8 mouse cellular contexts compared by ENCODE assay signal in genomic region chr15:89522566-89523282, GRCm38 (mm10). TPM values are rescaled to one million over a fixed set of nuclear protein-coding genes. Genes with fewer than 3 reads are reported as not detected.
A peak's percentile ranks its signal among the peaks of the same experiment; 100 is the strongest.
DNase-seq lines count a peak whose midpoint lies in the region; ATAC-seq lines count a peak whose summit lies in the region.

No protein-coding gene starts in this region.

- peaks cover 34% of the 10 kb centered on the region for H3K27me3 ChIP-seq in kidney, embryonic 14.5 days (ENCODE audit: control insufficient read depth, insufficient read depth, low read length)
- peaks cover 11% of the 10 kb centered on the region for H3K27me3 ChIP-seq in forebrain, embryonic 15.5 days
- peaks cover 49% of the 10 kb centered on the region for H3K27me3 ChIP-seq in midbrain, embryonic 12.5 days

- H3K9me3 ChIP-seq in kidney, embryonic 14.5 days (ENCODE audit: control insufficient read depth, low read length), result no peaks in the 10 kb centered on the region
- no peaks in the 10 kb centered on the region for H3K9me3 ChIP-seq in forebrain, embryonic 15.5 days
- H3K9me3 ChIP-seq in midbrain, embryonic 12.5 days, result no peaks in the 10 kb centered on the region

- H3K36me3 ChIP-seq in kidney, embryonic 14.5 days (ENCODE audit: control insufficient read depth, insufficient read depth, low read length), result no peaks in the 10 kb centered on the region; the same call in 1 of the 2 replicates
- H3K36me3 ChIP-seq in forebrain, embryonic 15.5 days, result no peaks in the 10 kb centered on the region
- H3K36me3 ChIP-seq in midbrain, embryonic 12.5 days, result no peaks in the 10 kb centered on the region

- H3K9ac ChIP-seq in kidney, embryonic 14.5 days (ENCODE audit: low read depth, low read length), result no peak overlapping the region
- H3K9ac ChIP-seq in forebrain, embryonic 15.5 days (replicated peaks), result no peak overlapping the region
- no peak overlapping the region for H3K9ac ChIP-seq in midbrain, embryonic 12.5 days (replicated peaks)

- ATAC-seq in kidney, embryonic 14.5 days (ENCODE audit: low FRiP score, low TSS enrichment), result no peak
- ATAC-seq in forebrain, embryonic 15.5 days (replicated peaks), result 0 out of 2 replicates have a peak, but pooled peaks have one; percentile 2
- ATAC-seq in midbrain, embryonic 12.5 days (ENCODE audit: low FRiP score, low read depth), result 0 out of 2 replicates have a peak, but pooled peaks have one; percentile 9
- no peak for ATAC-seq in activated CD4-positive, CD25-positive, alpha-beta regulatory T cell, adult 4 months

- 88% methylated on average over 10 of the region's 10 CpGs for WGBS in kidney, embryonic 14.5 days
- WGBS in forebrain, embryonic 15.5 days, result 87% methylated on average over 10 of the region's 10 CpGs
- 85% methylated on average over 10 of the region's 10 CpGs for WGBS in midbrain, embryonic 12.5 days

- H3K4me1 ChIP-seq in kidney, embryonic 14.5 days (ENCODE audit: control insufficient read depth, insufficient read depth, low read length), result no peaks in the 10 kb centered on the region
- peaks cover 14% of the 10 kb centered on the region for H3K4me1 ChIP-seq in forebrain, embryonic 15.5 days
- peaks cover 15% of the 10 kb centered on the region for H3K4me1 ChIP-seq in midbrain, embryonic 12.5 days

- H3K4me2 ChIP-seq in kidney, embryonic 14.5 days (replicated peaks; ENCODE audit: low read depth, low read length), result peak overlapping the region; percentile 94; the same call in 1 of the 2 replicates
- peak overlapping the region; percentile 94 for H3K4me2 ChIP-seq in forebrain, embryonic 15.5 days (replicated peaks)
- H3K4me2 ChIP-seq in midbrain, embryonic 12.5 days (replicated peaks), result peak overlapping the region; percentile 96; the same call in 1 of the 2 replicates

- 0 out of 2 replicates have a peak overlapping the region, but pooled peaks have one; percentile 59 for H3K4me3 ChIP-seq in kidney, embryonic 14.5 days (ENCODE audit: low read length)
- peak overlapping the region; percentile 69 for H3K4me3 ChIP-seq in forebrain, embryonic 15.5 days
- peak overlapping the region; percentile 62; the same call in 1 of the 2 replicates for H3K4me3 ChIP-seq in midbrain, embryonic 12.5 days

- DNase-seq in kidney, postnatal 14 days, result no peak
- peak; percentile 65 for DNase-seq in cerebellum, postnatal 10 days
- DNase-seq in right cerebral cortex, postnatal 10 days (ENCODE audit: low spot score in 2 of 2), result no peak
- DNase-seq in spleen, postnatal 4 days (ENCODE audit: low spot score in 2 of 2), result no peak

- no peak overlapping the region for H3K27ac ChIP-seq in kidney, embryonic 14.5 days (ENCODE audit: low read depth, low read length)
- H3K27ac ChIP-seq in forebrain, embryonic 15.5 days (replicated peaks), result no peak overlapping the region
- H3K27ac ChIP-seq in midbrain, embryonic 12.5 days (replicated peaks), result no peak overlapping the region

RNA-seq across cellular contexts. Expression of gene Shank3, which starts 23.3 kb away (rescaled TPM):
- 2.5 and 3.0 TPM in 2 replicates for polyA plus RNA-seq in kidney, embryonic 14.5 days (2014; fragmentation: Nextera tagmentation; extraction: Ambion mirVana)
- polyA plus RNA-seq in forebrain, embryonic 15.5 days (2015; fragmentation: Nextera tagmentation; extraction: Ambion mirVana), result 10.7 and 13.0 TPM in 2 replicates
- polyA plus RNA-seq in midbrain, embryonic 12.5 days (2016; fragmentation: Nextera tagmentation; extraction: Ambion mirVana), result 6.9 and 8.0 TPM in 2 replicates
- not detected for polyA plus RNA-seq in activated CD4-positive, CD25-positive, alpha-beta regulatory T cell, adult 4 months (2017; shearing (Covaris generic))

RNA-seq across cellular contexts. Expression of gene Acr, which starts 45.4 kb away (rescaled TPM):
- 0.32 TPM in 1 of 2 replicates, not detected in the other for polyA plus RNA-seq in kidney, embryonic 14.5 days (2014; fragmentation: Nextera tagmentation; extraction: Ambion mirVana)
- 1.6 and 1.7 TPM in 2 replicates for polyA plus RNA-seq in forebrain, embryonic 15.5 days (2015; fragmentation: Nextera tagmentation; extraction: Ambion mirVana)
- 0.74 and 1.3 TPM in 2 replicates for polyA plus RNA-seq in midbrain, embryonic 12.5 days (2016; fragmentation: Nextera tagmentation; extraction: Ambion mirVana)
- polyA plus RNA-seq in activated CD4-positive, CD25-positive, alpha-beta regulatory T cell, adult 4 months (2017; shearing (Covaris generic)), result not detected

RNA-seq across cellular contexts. Expression of gene Arsa, which starts 45.5 kb away (rescaled TPM):
- 11.1 and 12.1 TPM in 2 replicates for polyA plus RNA-seq in kidney, embryonic 14.5 days (2014; fragmentation: Nextera tagmentation; extraction: Ambion mirVana)
- polyA plus RNA-seq in forebrain, embryonic 15.5 days (2015; fragmentation: Nextera tagmentation; extraction: Ambion mirVana), result 23.6 and 23.8 TPM in 2 replicates
- 13.7 and 14.1 TPM in 2 replicates for polyA plus RNA-seq in midbrain, embryonic 12.5 days (2016; fragmentation: Nextera tagmentation; extraction: Ambion mirVana)
- polyA plus RNA-seq in activated CD4-positive, CD25-positive, alpha-beta regulatory T cell, adult 4 months (2017; shearing (Covaris generic)), result 1 to 10 TPM; 6.8 to 8.6 TPM

Comparison
In these comparisons a context has a peak if more than half of its experiments do, and no peak if none do; other contexts are left out.
1. ATAC-seq: peak in forebrain, embryonic 15.5 days (single experiment) and midbrain, embryonic 12.5 days (single experiment); none in kidney, embryonic 14.5 days (single experiment) and activated CD4-positive, CD25-positive, alpha-beta regulatory T cell, adult 4 months (single experiment).
2. DNase-seq: peak in cerebellum, postnatal 10 days (2 of 2); none in kidney, postnatal 14 days (single experiment), right cerebral cortex, postnatal 10 days (0 of 2) and spleen, postnatal 4 days (0 of 2).
3. Peak in every context shown above with its lines, with median percentiles within 50 percentile points of each other: H3K4me2 ChIP-seq and H3K4me3 ChIP-seq.